Mouse (Mus musculus): ENCODE measurements at regions not wholly inside any gene's neighbourhood (a gene's known extent, or its start where the extent isn't known, plus 50 kb on each side); places are given as distances from the start of the nearest gene placed in this dataset.

DNA sequence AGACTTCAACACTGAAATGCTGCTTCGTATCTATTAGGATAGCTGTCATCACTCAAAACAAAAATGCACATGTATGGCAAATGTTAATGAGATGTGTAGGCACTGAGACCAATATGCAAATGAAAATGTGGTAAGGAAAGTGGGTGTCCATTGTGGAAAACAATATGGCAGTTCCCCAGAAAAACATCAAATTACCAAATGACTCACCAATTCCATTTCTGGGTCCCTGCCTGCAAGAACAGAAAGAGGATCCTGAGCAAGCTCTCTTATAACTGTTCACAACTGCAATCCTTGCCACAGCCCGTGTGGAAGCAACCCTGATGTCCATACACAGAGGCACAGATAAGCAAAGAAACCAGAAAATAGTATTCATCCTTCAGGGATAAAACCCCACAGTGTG lies 442.0 kb downstream of the Defb40 start:
- DNase-seq: no peak

DNA sequence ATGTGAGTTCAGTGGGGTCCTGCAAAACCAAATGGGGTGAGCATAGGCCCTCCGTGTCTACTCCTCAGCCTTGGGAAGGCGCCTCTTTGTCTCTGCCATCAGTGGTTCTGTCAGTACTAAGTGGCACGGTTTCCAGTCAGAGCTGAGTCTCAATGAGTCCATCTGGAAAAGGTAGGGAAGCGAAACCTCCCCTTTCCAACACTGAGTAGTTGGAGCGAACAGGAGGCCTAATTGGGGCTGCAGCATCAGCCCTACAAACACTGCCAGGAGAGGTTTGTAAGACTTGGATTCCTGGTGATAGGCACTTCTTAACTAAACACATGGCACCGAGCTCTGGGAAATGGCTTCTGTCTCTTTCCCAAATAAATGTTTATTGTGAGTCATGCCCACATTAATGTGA lies 449.9 kb downstream of the Defb40 start:
- no peak for DNase-seq

DNA sequence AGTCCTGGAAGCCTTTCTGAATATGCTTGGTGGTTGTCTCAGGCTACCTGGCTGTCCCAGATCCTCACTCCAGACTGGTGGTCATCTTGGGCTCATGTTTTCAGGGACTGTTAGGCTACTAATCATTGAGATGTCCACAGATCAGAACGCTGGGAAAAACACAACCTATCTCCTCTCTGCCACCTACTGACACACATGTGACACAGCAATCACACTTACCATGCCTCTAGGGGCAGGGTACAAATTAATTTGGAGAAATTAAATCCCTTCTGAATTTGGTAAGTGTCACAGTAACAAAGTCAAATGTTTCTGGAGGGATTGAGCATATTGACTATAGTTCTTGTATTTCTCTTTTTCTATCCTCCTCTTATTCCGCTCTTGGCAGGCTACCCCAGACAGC lies 465.6 kb downstream of the Defb40 start:
- DNase-seq: no peak

DNA sequence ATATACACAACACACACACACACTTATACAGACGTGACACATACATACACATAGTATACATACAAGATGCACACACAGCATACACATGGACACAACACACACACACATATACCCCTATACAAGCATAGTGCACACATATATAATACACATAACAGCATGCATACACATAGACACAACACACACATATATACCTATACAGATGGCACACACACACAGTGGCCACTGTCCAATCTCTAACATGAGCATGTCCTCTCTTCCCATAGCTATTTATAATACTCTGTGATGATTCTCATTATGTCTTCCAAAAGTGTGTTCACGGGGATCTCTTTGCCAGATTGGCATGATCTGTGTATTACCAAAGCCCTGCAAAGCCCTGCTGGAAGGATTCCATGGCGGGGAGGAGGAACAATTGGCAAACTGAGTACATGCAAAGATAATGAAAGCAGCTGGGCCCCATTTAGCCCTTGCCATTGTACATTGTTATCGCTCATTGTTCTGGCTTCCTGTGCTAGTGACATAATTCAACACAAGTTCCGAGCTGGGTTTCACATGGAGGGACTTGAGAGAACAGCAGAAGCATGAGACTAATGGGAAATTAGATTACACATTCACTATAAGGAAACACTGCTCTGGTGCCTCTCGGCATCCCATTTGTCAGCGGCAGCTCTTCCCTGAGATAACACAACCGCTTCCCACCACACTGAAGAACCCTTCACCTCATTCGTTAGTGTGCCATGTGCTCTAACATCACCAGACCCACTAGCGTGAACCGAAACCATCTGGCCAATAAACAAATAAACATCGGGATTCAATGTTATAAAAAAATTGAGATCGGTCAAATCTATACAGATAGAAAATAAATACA lies 471.7 kb downstream of the Defb40 start:
- no peak for DNase-seq

DNA sequence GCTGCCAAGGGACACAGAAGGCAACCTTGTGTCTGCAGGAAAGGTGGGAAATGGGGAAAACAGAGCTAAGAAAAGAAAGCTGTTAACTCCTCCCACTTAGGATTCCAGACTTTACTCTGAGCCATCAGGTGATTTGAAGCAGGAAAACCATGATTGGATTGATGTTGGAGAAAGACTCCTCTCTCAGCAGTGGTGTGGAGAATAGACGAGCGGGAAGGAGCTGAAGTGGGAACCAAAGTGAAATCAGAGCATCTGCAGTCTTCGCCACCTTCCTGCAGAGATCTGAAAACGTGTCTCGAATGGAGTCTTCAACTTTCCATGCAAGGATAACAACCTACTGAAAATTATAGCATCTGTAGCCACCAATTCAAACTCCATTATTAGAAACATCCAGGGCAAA lies 487.4 kb downstream of the Defb40 start:
- no peak for DNase-seq

DNA sequence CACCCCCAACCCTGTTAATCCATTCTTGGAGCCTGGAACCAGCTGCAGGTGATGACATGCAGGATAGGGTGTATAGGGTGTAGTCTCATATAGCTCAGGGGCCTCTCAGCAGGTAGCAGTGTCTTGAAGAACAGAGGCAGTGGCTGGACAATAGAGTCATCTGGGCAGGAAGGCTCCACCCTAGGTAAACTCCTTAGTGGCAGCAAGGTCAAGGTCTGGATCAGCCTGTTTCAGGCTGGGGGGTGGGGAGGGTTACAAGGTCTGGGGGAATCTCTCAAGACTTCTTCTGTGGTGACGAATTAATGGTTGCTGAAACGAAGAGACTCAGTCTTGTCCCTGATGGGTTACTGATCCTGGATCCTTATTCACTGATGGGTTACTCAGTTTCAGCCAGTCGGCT lies 498.0 kb downstream of the Defb40 start:
- no peak for DNase-seq

DNA sequence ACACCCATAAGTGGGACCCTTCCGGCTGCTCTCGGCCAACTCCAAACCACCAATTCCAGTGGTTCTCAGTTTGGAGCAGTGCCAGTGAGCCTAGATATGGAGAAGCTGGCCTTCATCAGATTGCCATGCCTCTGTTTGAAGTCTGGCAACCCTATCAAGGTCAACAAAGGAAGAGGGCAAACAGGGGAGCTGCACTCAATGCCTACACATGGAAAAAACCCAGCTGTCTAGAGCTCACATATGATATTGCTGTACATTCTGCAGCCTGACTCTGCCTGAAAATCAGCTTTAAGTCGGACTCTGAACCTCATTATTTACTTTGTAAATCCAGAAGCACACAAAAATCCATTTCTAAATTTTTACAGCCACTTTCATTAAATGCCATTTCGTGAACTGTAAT lies 499.9 kb downstream of the Defb40 start:
- DNase-seq: no peak

DNA sequence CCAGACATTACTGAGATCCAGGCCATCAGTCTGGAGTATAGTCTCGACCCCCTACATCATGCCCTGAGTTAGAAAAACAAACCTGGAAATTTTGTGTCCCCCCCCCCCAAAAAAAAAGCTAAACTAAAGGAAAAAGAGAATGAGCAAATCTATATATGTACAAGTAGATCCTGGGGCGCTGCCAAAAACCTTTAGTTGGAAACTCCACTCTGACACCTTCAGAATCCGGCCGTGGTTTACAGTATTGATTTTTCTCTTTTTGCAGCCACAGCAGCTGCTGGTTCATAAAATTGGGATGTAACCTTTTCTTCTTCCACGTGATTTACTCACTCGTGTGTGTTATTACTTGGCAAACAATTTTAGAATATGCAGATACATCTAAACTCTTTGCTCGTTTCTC lies 510.5 kb downstream of the Defb40 start:
- DNase-seq: no peak

DNA sequence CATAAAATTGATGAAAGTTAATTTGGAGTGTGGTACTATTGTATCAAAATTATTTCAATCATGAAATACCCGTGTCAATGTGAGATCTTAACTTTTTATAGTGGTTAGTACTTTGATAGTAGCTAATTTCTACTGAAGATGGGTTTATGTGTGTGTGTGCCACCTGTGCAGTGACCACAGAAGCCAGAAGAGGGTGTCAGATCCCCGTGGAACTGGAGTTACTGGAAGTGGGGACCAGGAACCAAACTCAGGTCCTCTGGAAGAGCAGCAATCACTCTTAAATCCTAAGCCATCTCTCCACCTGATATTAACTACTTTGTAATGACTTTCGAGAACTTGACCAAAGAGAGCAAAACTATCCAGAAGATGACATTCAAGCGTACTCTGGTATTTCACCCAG lies 517.4 kb downstream of the Defb40 start:
- DNase-seq: no peak

DNA sequence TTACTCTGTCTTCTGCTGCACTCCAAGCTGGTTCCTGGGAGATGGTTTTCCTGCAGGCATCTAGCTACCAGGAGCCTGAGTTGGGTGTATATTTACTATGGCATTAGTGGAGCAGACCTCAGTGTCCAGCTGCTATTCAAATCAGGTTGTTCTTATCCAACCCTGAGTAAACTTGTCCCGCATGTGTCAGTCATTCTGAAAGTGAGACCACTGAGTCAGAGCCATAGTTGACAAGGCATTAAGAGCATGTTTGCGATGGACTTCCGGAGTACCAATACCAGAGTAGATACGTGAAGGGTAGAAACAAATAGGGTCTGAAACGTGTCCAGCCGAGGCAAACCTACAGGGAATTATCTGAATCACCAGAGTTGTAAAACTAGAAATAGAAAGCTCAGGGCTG lies 520.6 kb downstream of the Defb40 start:
- DNase-seq: no peak

DNA sequence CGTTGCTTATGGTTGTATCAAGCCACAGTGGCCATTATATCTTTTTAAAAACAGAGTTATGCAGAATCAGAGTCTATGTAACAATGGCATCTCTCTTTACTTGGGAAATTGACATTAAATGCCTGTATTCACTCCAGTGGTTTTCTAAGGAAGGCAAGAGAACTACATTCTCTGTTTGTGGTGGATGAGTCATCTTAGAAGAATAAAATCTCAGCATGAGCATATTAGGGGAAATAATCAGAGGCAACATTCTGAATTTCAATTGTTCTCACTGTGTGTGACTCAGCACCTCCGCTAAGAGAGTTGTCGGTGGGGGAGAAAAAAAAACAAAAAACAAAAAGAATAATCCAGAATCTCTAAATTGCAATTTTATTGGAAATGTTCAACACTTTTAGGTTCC lies 529.0 kb downstream of the Defb40 start:
- DNase-seq: no peak

DNA sequence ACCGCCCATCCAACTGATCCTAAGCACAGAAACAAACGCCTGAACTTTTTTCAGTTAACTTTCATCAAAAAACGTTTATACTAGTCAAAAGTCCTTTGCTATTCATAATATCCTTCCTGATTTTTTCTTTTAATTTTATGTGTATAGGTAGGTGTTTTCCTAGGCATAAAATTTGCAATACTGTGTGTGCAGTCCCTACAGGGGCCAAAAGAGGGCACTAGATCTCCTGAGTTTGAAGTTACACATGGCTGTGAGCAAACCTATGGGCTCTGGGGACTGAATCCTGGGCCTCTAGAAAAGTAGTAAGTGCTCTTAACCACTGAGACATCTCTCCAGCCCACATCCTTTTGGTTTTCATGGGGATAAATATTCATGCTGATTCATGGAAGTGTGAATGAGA lies 535.8 kb downstream of the Defb40 start:
- DNase-seq: no peak

DNA sequence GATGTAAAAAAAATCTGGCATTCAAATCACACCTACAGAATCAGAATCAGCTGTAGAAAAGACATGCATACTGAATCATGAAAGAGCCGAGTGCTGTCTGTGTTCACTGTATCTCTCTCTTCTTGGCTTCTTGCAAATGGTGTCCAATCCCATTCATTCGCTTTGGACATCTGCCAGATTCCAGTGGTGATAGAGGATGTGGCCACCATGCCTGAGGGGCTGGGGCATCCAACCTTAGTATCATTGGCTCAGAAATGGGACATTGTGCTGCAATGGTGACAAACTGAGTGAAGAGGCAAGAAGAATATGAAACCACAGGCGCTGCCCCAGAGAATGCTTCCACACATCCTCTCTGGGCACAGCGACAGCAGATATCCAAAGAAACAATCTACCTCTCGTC lies 555.2 kb downstream of the Defb40 start:
- no peak for DNase-seq

DNA sequence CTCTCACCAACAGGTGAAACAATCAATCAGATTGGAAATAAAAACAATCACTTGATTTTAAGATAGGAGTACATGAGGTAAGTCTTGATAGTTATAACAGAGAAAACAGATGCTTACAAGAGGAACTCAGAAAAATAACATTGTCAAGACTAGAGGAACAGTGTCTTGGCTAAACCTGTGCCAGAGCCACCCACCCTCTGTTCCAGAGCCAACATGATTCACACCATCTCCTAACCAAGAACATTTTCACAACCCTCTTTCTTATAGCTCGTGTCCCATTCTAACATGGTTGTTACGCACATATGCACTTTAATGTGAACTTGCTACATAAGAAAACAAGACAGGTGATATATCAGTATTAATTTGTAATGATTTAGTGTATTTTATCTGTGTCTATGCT lies 565.6 kb downstream of the Defb40 start:
- DNase-seq: no peak

DNA sequence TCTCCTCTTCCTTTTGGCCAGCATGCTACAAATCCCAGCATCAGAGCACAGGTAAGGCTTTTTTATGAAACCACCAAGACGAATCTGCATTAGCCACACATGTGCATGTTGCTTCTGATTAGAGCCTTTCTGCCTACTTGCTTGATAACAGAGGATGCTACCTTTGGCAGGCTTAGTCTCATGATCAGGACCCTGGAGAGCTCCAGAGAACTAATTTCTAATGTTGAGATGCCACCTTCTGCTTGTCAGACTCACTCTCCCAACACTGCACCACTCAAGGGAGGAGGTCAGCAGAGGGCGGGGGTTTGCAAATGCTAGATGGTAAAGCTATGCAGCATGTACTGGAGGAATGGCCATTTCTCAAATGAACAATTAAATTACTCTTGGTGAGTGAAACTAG lies 571.6 kb downstream of the Defb40 start:
- no peak for DNase-seq

DNA sequence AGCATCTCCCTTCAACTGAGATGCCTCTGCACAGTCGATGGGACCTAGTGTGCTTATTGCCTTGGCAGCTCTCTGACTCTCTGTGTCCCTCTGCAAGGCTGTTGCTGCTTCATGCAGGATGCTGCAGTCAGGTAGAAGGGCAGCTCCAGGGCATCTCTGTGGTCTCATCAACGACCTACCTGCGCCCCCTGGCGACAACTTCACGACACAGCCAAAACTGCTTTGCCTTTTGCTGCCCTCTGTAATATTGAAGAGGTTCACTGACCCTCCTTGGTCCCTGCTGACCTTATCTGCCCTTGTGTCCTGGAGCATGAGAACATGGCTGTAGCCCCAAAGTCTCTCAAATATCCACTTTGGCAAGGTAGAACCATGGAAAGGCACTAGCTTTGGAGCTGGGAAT lies 589.7 kb downstream of the Defb40 start:
- DNase-seq: peak; percentile 39 to 42

DNA sequence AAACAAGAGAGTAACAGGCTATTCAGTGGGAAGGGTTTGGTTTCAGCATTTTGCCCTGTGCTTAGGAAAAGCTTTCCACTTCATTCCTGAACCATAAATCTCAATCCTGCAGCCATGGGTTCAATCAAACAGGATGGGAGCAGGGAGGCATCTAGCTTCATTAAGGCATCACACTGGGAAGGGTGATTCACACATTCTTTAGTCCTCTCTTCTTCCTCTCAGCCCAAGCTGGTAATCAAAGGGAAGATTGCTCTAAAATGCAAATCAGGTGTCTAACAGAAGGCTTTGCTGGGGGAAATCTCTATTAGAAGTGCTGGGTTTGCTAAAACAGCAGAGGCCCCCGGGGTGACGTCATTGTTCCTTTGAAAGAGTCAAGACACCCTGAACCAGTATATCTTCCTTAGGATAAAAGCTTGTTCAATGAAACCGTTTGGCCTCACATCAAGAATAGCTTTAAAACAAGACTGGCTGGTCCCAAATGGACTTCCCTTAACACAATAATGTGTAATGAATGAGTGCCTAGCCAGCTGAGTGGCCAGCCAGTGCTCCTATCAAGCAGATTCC lies 596.4 kb downstream of the Defb40 start:
- DNase-seq: no peak

DNA sequence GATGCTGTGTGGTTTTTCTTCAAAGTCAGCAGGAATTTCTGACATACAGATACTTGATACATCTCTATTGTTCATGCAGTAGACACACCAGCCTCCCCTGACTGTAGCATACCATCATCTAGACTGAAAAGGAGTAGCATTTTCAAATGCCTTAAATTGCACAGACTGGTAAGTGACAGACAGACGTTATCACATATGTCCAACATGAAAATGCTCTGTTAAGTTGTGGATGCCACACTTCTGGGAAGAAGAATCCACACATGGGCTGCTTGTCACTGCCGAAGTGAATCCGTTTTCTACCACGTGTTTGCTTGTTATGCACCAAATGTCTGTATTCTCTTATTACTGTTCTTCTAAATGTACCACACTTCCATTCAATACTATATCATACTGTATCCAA lies 629.3 kb downstream of the Defb40 start:
- no peak for DNase-seq

DNA sequence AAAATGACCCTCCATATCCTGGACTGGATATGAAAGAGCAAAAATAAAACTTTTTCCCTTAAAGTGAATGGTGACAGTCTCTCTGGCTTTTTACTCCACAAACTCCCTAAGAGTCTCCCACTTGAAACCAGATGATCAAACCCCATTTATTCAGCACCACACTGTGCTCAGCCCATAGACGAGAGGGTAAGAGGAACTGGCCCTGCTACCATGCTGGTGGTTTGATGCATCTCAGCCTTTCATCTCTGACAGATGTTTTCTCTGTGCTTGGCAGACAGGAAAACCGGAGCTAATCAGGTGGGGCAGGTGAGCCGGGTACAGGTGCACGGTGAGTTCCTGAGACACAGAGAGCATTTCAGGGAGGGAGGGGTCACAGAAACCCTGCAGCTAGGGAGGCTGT lies 631.8 kb downstream of the Defb40 start:
- DNase-seq: no peak

DNA sequence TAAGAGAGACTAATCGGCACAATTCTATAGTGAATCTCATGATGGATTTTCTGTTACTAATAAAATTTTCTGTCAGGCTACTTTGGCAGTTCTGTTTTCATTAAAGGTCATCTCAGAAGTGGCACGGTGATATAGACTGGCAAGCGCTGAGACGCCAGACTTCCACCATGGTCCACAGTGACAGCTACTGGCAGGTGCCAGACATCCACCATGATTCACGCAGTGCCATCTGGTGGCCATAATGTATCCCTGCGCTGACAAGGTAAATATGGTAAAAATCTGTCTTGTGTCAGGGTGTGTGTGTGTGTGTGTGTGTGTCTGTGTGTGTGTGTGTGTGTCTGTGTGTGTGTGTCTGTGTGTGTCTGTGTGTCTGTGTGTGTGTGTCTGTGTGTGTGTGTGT lies 632.7 kb downstream of the Defb40 start:
- peak; percentile 20 to 35 for DNase-seq

DNA sequence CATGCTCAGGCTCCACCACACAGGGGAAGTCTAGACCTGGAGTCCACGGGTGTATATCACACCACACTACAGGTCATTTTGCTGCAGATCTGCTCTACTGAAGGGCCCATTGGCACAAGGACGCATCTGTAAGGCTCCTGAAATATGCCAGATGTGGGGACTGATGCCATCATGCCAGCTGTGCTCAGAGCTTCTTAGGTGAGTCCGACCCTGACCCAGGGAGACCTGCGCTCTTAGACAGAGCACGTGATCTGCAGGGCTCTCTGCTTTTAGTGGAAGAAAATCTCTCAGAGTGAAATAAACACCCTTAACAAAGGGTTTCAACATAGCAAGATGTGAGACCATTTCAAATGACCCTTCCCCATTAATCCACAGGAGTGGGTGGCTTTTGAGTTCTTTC lies 633.2 kb downstream of the Defb40 start:
- DNase-seq: no peak

DNA sequence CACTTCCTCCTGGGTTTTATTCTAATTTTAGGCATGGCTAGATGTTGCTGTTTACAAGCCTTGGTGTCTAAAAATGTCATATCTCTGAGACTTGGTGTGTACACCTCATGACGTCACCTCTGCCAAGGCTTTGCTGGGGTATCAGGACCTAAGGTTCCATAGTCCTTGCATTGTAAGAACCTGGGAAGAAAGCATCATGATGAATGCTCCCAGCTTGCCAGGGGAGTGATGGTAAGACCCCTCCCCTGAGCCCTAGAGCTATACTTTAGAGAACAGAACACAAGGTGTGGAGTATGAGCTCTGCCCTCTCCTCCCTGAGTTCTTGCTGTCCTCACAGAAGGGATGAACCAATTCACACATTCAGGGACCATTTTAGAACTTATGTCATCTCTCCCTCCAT lies 642.5 kb downstream of the Defb40 start:
- no peak for DNase-seq

DNA sequence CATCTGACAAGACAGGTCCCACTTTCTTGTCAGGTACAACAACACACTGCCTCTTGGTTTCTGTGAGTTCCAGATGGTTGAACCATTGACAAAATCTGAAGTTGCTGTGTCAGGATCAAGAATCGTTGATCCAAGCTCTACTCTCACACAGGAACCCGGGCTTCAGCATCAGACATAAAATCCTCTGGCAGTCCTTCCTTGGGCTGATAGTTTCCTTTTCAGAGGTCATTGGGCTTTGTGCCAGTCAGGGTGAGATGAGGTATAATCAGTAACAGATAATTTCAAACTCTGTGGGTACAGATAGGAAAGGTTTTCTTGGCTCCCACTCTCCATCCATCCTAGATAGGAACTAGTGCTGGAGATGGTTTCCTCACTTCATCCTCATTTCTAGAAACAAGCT lies 649.5 kb downstream of the Defb40 start:
- DNase-seq: no peak

DNA sequence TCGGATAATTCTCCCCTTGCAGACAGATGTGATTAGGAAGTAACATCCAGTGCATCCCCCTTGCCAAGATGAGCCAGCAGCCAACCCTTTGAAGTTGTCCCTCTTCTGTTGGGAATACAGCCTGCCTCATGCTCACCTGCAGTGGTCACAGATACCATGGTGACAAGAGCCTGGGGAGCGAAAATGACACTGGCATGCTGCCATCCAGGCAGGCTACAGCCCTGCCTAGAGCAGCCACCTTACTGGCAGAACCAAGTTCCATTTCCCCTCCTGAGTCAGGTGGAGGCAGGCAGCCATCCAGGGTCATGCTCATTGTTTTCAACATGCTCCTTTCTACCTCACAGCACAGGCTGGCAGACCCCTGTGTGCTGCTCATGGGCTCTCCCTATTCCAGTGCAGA lies 661.6 kb downstream of the Defb40 start:
- DNase-seq: no peak

DNA sequence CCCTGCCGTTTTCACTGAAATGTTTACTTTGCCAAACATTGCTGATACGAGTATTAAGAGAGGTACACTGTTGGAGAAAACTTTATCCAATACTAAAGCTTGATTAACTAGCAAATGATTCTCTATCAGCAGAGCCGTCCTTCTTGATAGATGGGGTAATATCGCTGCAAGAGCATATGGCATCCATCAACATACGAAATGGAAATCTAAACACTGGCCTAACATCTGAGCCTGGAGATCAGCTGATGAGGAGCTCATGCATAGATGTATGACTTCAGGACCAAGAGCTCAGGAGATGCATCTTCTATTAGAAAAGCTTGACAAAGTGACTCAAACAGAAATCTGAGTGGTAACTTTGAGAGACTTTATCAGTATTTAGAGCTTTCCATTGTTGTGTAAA lies 666.5 kb downstream of the Defb40 start:
- no peak for DNase-seq

Data from cerebellum, adult 18-20 months (tissue).